Mouse (Mus musculus) lung, embryonic 14.5 days (tissue): Measurements from ENCODE around the gene Ece1. TPM values are rescaled to one million over a fixed set of nuclear protein-coding genes. Genes with fewer than 3 reads are reported as not detected.

Source experiments
- ATAC-seq: fragments of 200-750 bp; cut with Nextera tagmentation; 2 replicates; pipeline ENCODE4 v1.8.0; 2017; ENCODE audit warnings: mild to moderate bottlenecking, moderate TSS enrichment, moderate library complexity; ENCODE audit not compliant: insufficient read depth
- DNase-seq: peaks from one replicate; pipeline ENCODE4 v3.0.0-alpha.2; 2015
- H3K27ac ChIP-seq: fragments of 300-500 bp; sonication (generic); 2 replicates; pipeline ENCODE4 v1.5.1; 2014; ENCODE audit warnings: low read depth, mild to moderate bottlenecking, moderate library complexity
- H3K27me3 ChIP-seq: fragments of 300-500 bp; sonication (generic); 2 replicates; pipeline ENCODE4 v1.6.1; 2014; ENCODE audit warnings: low read length, control low read depth; ENCODE audit not compliant: insufficient read depth
- H3K36me3 ChIP-seq: fragments of 300-500 bp; sonication (generic); 2 replicates; pipeline ENCODE4 v1.6.1; 2014; ENCODE audit warnings: control low read depth; ENCODE audit not compliant: insufficient read depth
- H3K4me1 ChIP-seq: fragments of 300-500 bp; sonication (generic); 2 replicates; pipeline ENCODE4 v1.6.1; 2014; ENCODE audit warnings: antibody characterized with exemption, control low read depth; ENCODE audit not compliant: insufficient read depth
- H3K4me2 ChIP-seq: fragments of 300-500 bp; sonication (generic); 2 replicates; pipeline ENCODE4 v1.6.1; 2014; ENCODE audit warnings: mild to moderate bottlenecking
- H3K4me3 ChIP-seq: fragments of 300-500 bp; sonication (generic); 2 replicates; pipeline ENCODE4 v1.5.1; 2014; ENCODE audit warnings: low read depth, low read length
- H3K9ac ChIP-seq: fragments of 300-500 bp; sonication (generic); 2 replicates; pipeline ENCODE4 v1.6.1; 2014
- H3K9me3 ChIP-seq: fragments of 300-500 bp; sonication (generic); 2 replicates; pipeline ENCODE4 v1.6.1; 2016; ENCODE audit warnings: low read depth, low read length, control low read depth
- CTCF ChIP-seq: IDR thresholded peaks from 2 replicates; pipeline ENCODE4 v1.5.1; 2016; ENCODE audit warnings: antibody characterized with exemption, low read depth
- WGBS: fragments of 180-500 bp; shearing (Covaris S2); extraction: QIAGEN DNeasy Blood & Tissue Kit; methylation state at CpG from one replicate; pipeline ENCODE4 v1.1.7; 2014; 5-methylcytosine and 5-hydroxymethylcytosine counted together
- polyA plus RNA-seq: library from polyadenylated mRNA; unstranded; fragments of >200 nt; fragmentation: Nextera tagmentation; extraction: Ambion mirVana; gene quantifications from 2 replicates; pipeline ENCODE4 v1.2.1, GENCODE M21; 2014

Gene Ece1
- polyA plus RNA-seq, 1 experiment from 2014 or later = 59.3 TPM

DNA sequence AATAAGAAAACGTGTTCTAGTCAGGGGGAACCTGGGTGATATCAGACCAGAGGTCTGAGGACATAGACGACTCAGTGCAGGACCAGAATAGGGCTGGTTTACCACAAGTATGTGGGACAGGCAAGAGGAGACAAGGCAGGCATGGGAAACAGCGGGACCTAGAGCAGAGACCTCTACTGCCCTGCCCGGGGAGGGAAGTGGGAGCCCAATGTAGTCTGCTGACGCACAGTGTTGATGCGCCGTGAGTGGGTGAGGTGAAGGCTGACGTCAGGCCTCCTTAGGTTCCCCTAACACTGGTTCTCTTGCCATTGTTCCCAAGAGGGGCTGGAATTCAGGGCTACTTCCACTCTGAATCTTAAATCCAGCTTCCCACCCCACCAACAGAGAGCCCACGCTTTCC, 2.7 kb downstream of the Ece1 start:
- DNase-seq (no peak), ATAC-seq (no peak)
- Histone ChIP-seq H3K4me1 (peaks cover 38% of the 10 kb centered on the region), H3K9ac (no peak overlapping the region), H3K9me3 (no peaks in the 10 kb centered on the region), H3K36me3 (no peaks in the 10 kb centered on the region), H3K4me2 (peak overlapping the region; percentile 31; the same call in 1 of the 2 replicates), H3K27ac (no peak overlapping the region), H3K27me3 (no peaks in the 10 kb centered on the region), H3K4me3 (no peak overlapping the region)
- 29% methylated on average over 9 of the region's 9 CpGs for WGBS
- TF ChIP-seq CTCF = no peak

- no peak for DNase-seq
- ATAC-seq = no peak
- H3K9me3 ChIP-seq = no peaks in the 10 kb centered on the region
- no peaks in the 10 kb centered on the region for H3K36me3 ChIP-seq
- H3K27me3 ChIP-seq = no peaks in the 10 kb centered on the region
- no peak for TF ChIP-seq CTCF
- no peak overlapping the region for H3K4me3 ChIP-seq
- H3K4me1 ChIP-seq = peaks cover 41% of the 10 kb centered on the region
- 45% methylated on average over 10 of the region's 10 CpGs for WGBS
- H3K9ac ChIP-seq = no peak overlapping the region
- peak overlapping the region; percentile 31; the same call in 1 of the 2 replicates for H3K4me2 ChIP-seq
- no peak overlapping the region for H3K27ac ChIP-seq
Observed at GRCm38 (mm10) chr4:137865221-137865641, 3.2 kb downstream of the Ece1 start.

GRCm38 (mm10) chr4:137866206-137866863, 4.3 kb downstream of the Ece1 start:
- no peak for TF ChIP-seq CTCF
- Histone ChIP-seq H3K9me3 (no peaks in the 10 kb centered on the region), H3K27ac (peak overlapping the region; percentile 9; the same call in 1 of the 2 replicates), H3K9ac (no peak overlapping the region), H3K4me3 (no peak overlapping the region), H3K4me1 (peaks cover 40% of the 10 kb centered on the region), H3K4me2 (no peak overlapping the region), H3K27me3 (no peaks in the 10 kb centered on the region), H3K36me3 (no peaks in the 10 kb centered on the region)
- ATAC-seq (no peak), DNase-seq (no peak)
- WGBS = 41% methylated on average over 19 of the region's 19 CpGs

DNA sequence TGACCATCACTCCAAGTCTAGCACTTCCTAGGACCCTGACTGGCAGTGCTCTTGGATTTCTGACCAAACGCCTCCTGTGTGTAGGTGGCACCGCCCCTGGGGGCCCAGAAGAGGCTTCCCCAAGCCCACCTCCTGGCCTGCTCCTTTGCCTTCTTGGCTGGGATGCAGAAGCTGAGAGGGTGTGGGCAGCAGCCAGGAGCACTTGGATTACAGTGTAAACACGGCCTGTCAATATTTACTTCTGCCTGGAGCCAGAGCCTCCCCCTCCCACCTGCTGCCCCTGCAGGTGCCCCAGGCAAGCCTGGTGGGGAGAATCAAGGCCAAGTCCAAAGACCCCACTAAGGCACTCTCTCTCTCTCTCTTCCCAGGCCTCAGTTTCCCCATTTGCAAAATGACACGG, 5.2 kb downstream of the Ece1 start:
- Histone ChIP-seq H3K4me3 (no peak overlapping the region), H3K4me2 (peak overlapping the region; percentile 8; the same call in 1 of the 2 replicates), H3K36me3 (no peaks in the 10 kb centered on the region), H3K27me3 (no peaks in the 10 kb centered on the region), H3K9ac (no peak overlapping the region), H3K4me1 (peaks cover 39% of the 10 kb centered on the region), H3K27ac (peak overlapping the region; percentile 60; the same call in 1 of the 2 replicates), H3K9me3 (no peaks in the 10 kb centered on the region)
- 36% methylated on average over 4 of the region's 4 CpGs for WGBS
- peak; percentile 45; the same call in 1 of the 2 replicates for ATAC-seq
- peak; percentile 57 for DNase-seq
- TF ChIP-seq CTCF = no peak

DNA sequence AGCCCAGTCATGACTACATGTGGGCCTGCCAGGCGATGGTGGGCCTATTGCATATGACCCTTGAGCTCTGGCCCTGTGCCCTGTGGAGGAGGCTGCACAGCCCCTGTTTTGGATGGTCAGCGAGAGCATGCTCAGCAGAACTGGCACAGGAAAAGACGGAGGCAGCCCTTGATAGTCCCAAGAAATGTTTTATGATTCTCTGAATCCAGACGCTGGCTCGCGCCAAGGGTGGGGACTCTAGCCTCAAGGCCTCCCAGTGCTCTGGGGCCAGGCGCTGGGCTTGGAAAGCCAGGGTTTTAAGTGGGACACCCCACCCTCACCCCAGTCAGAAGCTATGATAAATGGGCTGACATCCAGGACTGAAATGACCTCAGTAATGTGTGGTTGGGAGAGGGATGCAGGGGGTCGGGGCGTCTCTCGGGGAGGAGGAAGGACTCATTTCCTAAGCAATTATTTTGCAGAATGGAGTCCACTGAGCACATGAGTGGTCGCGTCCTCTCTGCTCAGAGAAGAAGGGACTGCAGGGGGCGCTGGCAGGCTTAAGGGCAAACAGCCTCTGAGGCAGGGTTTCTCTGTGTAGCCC, 5.7 kb downstream of the Ece1 start:
- WGBS = 52% methylated on average over 13 of the region's 13 CpGs
- peak overlapping the region; percentile 60; the same call in 1 of the 2 replicates for H3K27ac ChIP-seq
- H3K4me1 ChIP-seq = peaks cover 39% of the 10 kb centered on the region
- DNase-seq (peak; percentile 29), ATAC-seq (peak; percentile 16; the same call in 1 of the 2 replicates)
- no peaks in the 10 kb centered on the region for H3K36me3 ChIP-seq
- peak overlapping the region; percentile 8; the same call in 1 of the 2 replicates for H3K4me2 ChIP-seq
- H3K9me3 ChIP-seq = no peaks in the 10 kb centered on the region
- no peak overlapping the region for H3K9ac ChIP-seq
- TF ChIP-seq CTCF = no peak; the same call in 1 of the 2 replicates
- no peaks in the 10 kb centered on the region for H3K27me3 ChIP-seq
- H3K4me3 ChIP-seq = no peak overlapping the region

- 39% methylated on average over 16 of the region's 16 CpGs for WGBS
- Histone ChIP-seq H3K4me1 (peaks cover 33% of the 10 kb centered on the region), H3K4me3 (no peak overlapping the region), H3K9me3 (no peaks in the 10 kb centered on the region), H3K9ac (no peak overlapping the region; the same call in 1 of the 2 replicates), H3K27me3 (no peaks in the 10 kb centered on the region), H3K36me3 (no peaks in the 10 kb centered on the region), H3K4me2 (no peak overlapping the region), H3K27ac (no peak overlapping the region)
- no peak for TF ChIP-seq CTCF
- ATAC-seq = no peak
- no peak for DNase-seq
Observed at GRCm38 (mm10) chr4:137869667-137870274, 7.7 kb downstream of the Ece1 start.

DNA sequence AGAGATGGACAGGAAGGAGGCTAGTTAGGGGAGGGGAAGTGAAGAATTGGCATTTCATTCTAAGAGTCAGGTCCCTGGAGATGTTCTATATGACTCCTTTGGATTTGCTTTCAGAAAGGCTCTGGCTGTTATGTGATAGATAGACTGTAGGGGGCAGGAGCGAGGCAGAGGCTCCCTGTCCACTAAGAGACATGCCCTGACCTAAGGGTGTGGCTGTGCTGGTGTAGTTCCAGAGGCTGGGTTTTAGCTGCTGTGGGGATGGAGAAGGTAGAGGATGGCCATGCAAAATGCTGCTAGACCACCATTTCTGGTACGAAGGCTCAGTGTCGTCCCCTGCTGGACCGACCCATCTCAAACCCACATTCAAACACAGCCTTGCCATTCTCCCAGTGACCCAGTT, 8.9 kb downstream of the Ece1 start:
- Histone ChIP-seq H3K4me3 (no peak overlapping the region), H3K36me3 (no peaks in the 10 kb centered on the region), H3K27me3 (no peaks in the 10 kb centered on the region), H3K9me3 (no peaks in the 10 kb centered on the region), H3K4me2 (no peak overlapping the region), H3K4me1 (peaks cover 26% of the 10 kb centered on the region), H3K27ac (no peak overlapping the region), H3K9ac (no peak overlapping the region)
- no peak for DNase-seq
- 76% methylated on average over 4 of the region's 4 CpGs for WGBS
- peak; percentile 41 for TF ChIP-seq CTCF
- ATAC-seq = no peak
